Mouse (Mus musculus): ENCODE data around the gene Rabac1. TPM values are rescaled to one million over a fixed set of nuclear protein-coding genes. Genes with fewer than 3 reads are reported as not detected.

Rabac1 gene
- polyA plus RNA-seq, 1 experiment from 2014 or later = 101 TPM

DNA sequence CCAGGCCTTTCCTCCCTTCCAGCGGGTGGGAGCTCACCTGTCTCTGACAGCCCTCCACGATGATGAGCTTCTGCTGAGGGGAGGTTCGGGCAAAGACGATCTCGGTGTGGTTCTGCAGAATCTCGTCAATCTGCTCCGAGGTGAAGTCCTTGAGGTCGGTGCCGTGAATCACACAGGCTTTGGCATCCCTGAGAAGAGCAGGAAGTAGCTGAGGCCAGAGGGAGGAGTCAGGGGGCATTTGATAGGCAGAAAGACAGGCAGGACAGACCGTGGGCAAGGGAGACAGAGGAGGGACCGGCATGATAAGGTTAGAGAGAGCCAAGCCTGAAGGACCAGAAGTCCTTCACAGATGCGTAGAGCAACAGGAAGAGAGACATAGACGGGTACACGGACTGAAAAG, 15.4 kb upstream of the Rabac1 start:
- ATAC-seq (replicated peaks; ENCODE audit: low FRiP score) (no peak), DNase-seq (ENCODE audit: low spot score) (no peak)
- Histone ChIP-seq H3K27ac (ENCODE audit: low read depth, low read length) (no peak overlapping the region), H3K4me3 (ENCODE audit: low read depth, low read length) (no peak overlapping the region), H3K36me3 (ENCODE audit: control insufficient read depth, insufficient read depth, low read length) (no peaks in the 10 kb centered on the region), H3K4me1 (replicated peaks; ENCODE audit: control insufficient read depth, insufficient read depth, low read length) (no peaks in the 10 kb centered on the region), H3K9ac (ENCODE audit: low read depth, low read length) (no peak overlapping the region), H3K4me2 (no peak overlapping the region), H3K27me3 (replicated peaks; ENCODE audit: control insufficient read depth, insufficient read depth, low read length) (0 out of 2 replicates have a peak, but pooled peaks cover 3% of the 10 kb centered on the region), H3K9me3 (ENCODE audit: control insufficient read depth, low read length) (no peaks in the 10 kb centered on the region)
- 64% methylated on average over 14 of the region's 14 CpGs for WGBS

DNA sequence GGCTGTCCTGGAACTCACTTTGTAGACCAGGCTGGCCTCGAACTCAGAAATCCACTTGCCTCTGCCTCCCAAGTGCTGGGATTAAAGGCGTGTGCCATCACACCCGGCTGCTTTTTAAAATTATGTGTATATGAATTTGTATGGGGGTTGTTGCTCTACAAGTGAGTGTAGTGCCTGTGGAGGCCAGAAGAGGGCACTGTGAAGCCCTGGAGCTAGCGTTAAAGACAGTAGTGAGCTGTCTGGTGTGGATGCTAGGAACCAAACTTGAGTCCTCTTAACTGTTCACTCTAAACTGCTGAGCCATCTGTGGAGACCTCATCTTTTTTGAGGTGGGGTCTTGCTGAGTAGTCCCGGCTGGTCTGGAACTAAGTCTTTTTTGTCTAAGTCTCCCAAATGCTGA, 13.2 kb upstream of the Rabac1 start:
- no peak for DNase-seq (ENCODE audit: low spot score)
- Histone ChIP-seq H3K9ac (ENCODE audit: low read depth, low read length) (no peak overlapping the region), H3K9me3 (ENCODE audit: control insufficient read depth, low read length) (no peaks in the 10 kb centered on the region), H3K4me1 (replicated peaks; ENCODE audit: control insufficient read depth, insufficient read depth, low read length) (no peaks in the 10 kb centered on the region), H3K4me2 (no peak overlapping the region), H3K36me3 (ENCODE audit: control insufficient read depth, insufficient read depth, low read length) (no peaks in the 10 kb centered on the region), H3K27ac (ENCODE audit: low read depth, low read length) (no peak overlapping the region), H3K4me3 (ENCODE audit: low read depth, low read length) (no peak overlapping the region), H3K27me3 (replicated peaks; ENCODE audit: control insufficient read depth, insufficient read depth, low read length) (0 out of 2 replicates have a peak, but pooled peaks cover 3% of the 10 kb centered on the region)
- no peak for ATAC-seq (replicated peaks; ENCODE audit: low FRiP score)
- 60% methylated on average over 5 of the region's 5 CpGs for WGBS

DNA sequence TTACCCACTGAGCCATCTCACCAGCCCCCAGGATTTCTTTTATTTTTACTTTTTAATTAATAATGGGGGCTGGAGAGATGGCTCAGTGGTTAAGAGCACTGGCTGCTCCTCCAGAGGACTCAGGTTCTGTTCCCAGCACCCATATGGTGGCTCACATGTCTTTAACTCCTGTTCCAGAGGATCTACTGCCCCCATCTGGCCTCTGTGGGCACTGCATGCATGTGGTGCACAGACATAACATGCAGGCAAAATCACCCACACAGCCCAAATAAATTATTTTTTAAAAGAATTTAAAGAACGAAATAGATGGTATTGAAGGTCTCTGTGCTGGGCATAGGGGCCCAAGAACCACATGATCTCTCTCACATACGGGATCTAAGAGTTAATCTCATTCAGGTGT, 11.8 kb upstream of the Rabac1 start:
- H3K4me1 ChIP-seq (replicated peaks; ENCODE audit: control insufficient read depth, insufficient read depth, low read length) = no peaks in the 10 kb centered on the region
- DNase-seq (ENCODE audit: low spot score) (no peak), ATAC-seq (replicated peaks; ENCODE audit: low FRiP score) (no peak)
- H3K36me3 ChIP-seq (ENCODE audit: control insufficient read depth, insufficient read depth, low read length) = no peaks in the 10 kb centered on the region
- H3K9me3 ChIP-seq (ENCODE audit: control insufficient read depth, low read length) = no peaks in the 10 kb centered on the region
- no peaks in the 10 kb centered on the region for H3K27me3 ChIP-seq (replicated peaks; ENCODE audit: control insufficient read depth, insufficient read depth, low read length)
- WGBS = 80% methylated on average over 2 of the region's 2 CpGs
- H3K9ac ChIP-seq (ENCODE audit: low read depth, low read length) = no peak overlapping the region
- no peak overlapping the region for H3K4me2 ChIP-seq
- H3K4me3 ChIP-seq (ENCODE audit: low read depth, low read length) = no peak overlapping the region
- H3K27ac ChIP-seq (ENCODE audit: low read depth, low read length) = no peak overlapping the region

- H3K9ac ChIP-seq (ENCODE audit: low read depth, low read length) = no peak overlapping the region
- no peak for DNase-seq (ENCODE audit: low spot score)
- H3K4me3 ChIP-seq (ENCODE audit: low read depth, low read length) = no peak overlapping the region
- 79% methylated on average over 5 of the region's 5 CpGs for WGBS
- no peaks in the 10 kb centered on the region for H3K27me3 ChIP-seq (replicated peaks; ENCODE audit: control insufficient read depth, insufficient read depth, low read length)
- no peak overlapping the region for H3K27ac ChIP-seq (ENCODE audit: low read depth, low read length)
- H3K4me2 ChIP-seq = no peak overlapping the region
- no peak for ATAC-seq (replicated peaks; ENCODE audit: low FRiP score)
- no peaks in the 10 kb centered on the region for H3K36me3 ChIP-seq (ENCODE audit: control insufficient read depth, insufficient read depth, low read length)
- H3K9me3 ChIP-seq (ENCODE audit: control insufficient read depth, low read length) = no peaks in the 10 kb centered on the region
- H3K4me1 ChIP-seq (replicated peaks; ENCODE audit: control insufficient read depth, insufficient read depth, low read length) = no peaks in the 10 kb centered on the region
These were observed 10.8 kb upstream of the Rabac1 start for GRCm38 (mm10) chr7:24983396-24983795.

DNA sequence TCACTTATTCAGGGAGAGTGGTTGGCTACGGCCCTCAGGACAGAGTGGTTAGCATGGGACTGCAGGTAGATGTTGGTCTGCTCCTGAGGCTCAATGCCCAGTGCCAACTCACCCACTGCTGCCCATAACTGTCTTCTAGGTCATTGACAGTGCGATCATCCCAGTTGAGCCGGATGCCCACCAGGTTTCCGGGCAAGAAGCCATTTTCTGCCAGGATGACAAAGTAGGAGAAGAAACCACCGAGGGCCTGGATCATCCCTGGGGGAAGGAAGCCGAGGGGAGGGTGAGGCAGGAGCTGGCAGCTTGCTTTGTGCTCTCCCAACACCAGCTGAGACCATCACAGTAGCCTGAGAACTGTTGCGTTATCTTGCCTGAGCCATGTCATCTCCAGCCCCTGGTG, 7.9 kb upstream of the Rabac1 start:
- Histone ChIP-seq H3K4me1 (replicated peaks; ENCODE audit: control insufficient read depth, insufficient read depth, low read length) (no peaks in the 10 kb centered on the region), H3K4me2 (no peak overlapping the region), H3K4me3 (ENCODE audit: low read depth, low read length) (no peak overlapping the region), H3K9me3 (ENCODE audit: control insufficient read depth, low read length) (no peaks in the 10 kb centered on the region), H3K27ac (ENCODE audit: low read depth, low read length) (no peak overlapping the region), H3K36me3 (ENCODE audit: control insufficient read depth, insufficient read depth, low read length) (no peaks in the 10 kb centered on the region), H3K27me3 (replicated peaks; ENCODE audit: control insufficient read depth, insufficient read depth, low read length) (no peaks in the 10 kb centered on the region), H3K9ac (ENCODE audit: low read depth, low read length) (no peak overlapping the region)
- 78% methylated on average over 7 of the region's 7 CpGs for WGBS
- DNase-seq (ENCODE audit: low spot score) = no peak
- no peak for ATAC-seq (replicated peaks; ENCODE audit: low FRiP score)

DNA sequence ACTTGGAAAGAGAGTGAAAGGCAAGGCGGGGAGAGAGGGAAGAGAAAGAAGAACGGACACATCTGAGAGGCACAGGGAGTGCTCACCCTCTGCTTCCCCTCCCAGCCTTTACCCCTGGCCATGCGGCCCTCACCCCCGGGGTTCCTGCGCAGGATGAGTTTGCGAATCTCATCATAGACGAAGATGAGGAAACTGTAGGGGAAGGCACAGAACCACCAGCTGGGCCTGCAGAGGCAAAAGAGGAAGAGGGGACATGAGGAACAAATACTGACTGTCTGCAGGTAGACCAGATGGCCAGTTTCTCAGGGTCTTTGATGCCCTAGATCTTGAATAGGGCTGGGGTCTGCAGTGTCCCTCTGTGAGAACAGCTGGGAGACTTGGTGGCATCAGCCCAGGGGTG, 6.2 kb upstream of the Rabac1 start:
- no peak overlapping the region for H3K27ac ChIP-seq (ENCODE audit: low read depth, low read length)
- ATAC-seq (replicated peaks; ENCODE audit: low FRiP score) (no peak), DNase-seq (ENCODE audit: low spot score) (no peak)
- no peak overlapping the region for H3K9ac ChIP-seq (ENCODE audit: low read depth, low read length)
- no peaks in the 10 kb centered on the region for H3K36me3 ChIP-seq (ENCODE audit: control insufficient read depth, insufficient read depth, low read length)
- no peak overlapping the region for H3K4me2 ChIP-seq
- H3K4me1 ChIP-seq (replicated peaks; ENCODE audit: control insufficient read depth, insufficient read depth, low read length) = no peaks in the 10 kb centered on the region
- H3K4me3 ChIP-seq (ENCODE audit: low read depth, low read length) = no peak overlapping the region
- no peaks in the 10 kb centered on the region for H3K9me3 ChIP-seq (ENCODE audit: control insufficient read depth, low read length)
- 54% methylated on average over 7 of the region's 7 CpGs for WGBS
- no peaks in the 10 kb centered on the region for H3K27me3 ChIP-seq (replicated peaks; ENCODE audit: control insufficient read depth, insufficient read depth, low read length)

DNA sequence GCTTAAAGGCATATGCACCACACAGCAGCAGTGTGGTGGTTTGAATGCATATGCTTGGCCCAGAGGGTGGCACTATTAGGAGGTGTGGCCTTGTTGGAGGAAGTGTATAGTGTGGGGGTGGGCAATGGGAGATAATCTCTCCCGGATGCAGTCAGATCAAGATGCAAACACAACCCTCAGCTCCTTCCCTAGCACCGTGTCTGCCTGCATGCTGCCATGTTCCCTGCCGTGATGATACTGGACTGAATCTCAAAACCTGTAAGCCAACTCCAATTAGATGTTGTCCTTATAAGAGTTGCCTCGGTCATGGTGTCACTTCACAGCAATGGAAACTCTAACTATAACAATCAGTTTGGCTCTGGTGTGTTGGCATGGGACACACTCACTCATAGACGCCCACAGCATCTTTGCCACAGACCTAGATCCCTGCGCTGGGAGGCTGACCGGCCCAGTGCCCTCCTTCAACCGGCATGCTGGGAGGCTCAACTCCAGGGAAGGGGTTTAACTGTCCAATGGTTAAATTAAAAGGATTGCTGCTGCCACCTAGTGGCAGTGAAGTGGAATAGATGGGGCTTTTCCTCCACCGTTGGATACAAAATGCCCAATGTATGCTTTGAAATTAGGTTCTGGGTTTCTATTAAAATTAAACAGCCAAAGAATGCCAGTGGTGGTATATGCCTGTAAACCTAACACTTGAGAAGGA, 2.5 kb upstream of the Rabac1 start:
- H3K4me2 ChIP-seq = peak overlapping the region; percentile 15; the same call in 1 of the 2 replicates
- no peaks in the 10 kb centered on the region; the same call in 1 of the 2 replicates for H3K4me1 ChIP-seq (replicated peaks; ENCODE audit: control insufficient read depth, insufficient read depth, low read length)
- ATAC-seq (replicated peaks; ENCODE audit: low FRiP score) = no peak
- 21% methylated on average over 9 of the region's 9 CpGs for WGBS
- H3K9ac ChIP-seq (ENCODE audit: low read depth, low read length) = no peak overlapping the region
- no peaks in the 10 kb centered on the region for H3K36me3 ChIP-seq (ENCODE audit: control insufficient read depth, insufficient read depth, low read length)
- no peak overlapping the region for H3K4me3 ChIP-seq (ENCODE audit: low read depth, low read length)
- H3K9me3 ChIP-seq (ENCODE audit: control insufficient read depth, low read length) = no peaks in the 10 kb centered on the region
- DNase-seq (ENCODE audit: low spot score) = peak; percentile 38
- no peaks in the 10 kb centered on the region for H3K27me3 ChIP-seq (replicated peaks; ENCODE audit: control insufficient read depth, insufficient read depth, low read length)
- H3K27ac ChIP-seq (ENCODE audit: low read depth, low read length) = no peak overlapping the region

GRCm38 (mm10) chr7:24973902-24974301, 1.3 kb upstream of the Rabac1 start:
- Histone ChIP-seq H3K9ac (ENCODE audit: low read depth, low read length) (no peak overlapping the region), H3K4me1 (replicated peaks; ENCODE audit: control insufficient read depth, insufficient read depth, low read length) (no peaks in the 10 kb centered on the region; the same call in 1 of the 2 replicates), H3K36me3 (ENCODE audit: control insufficient read depth, insufficient read depth, low read length) (no peaks in the 10 kb centered on the region), H3K4me2 (no peak overlapping the region), H3K27me3 (replicated peaks; ENCODE audit: control insufficient read depth, insufficient read depth, low read length) (no peaks in the 10 kb centered on the region), H3K9me3 (ENCODE audit: control insufficient read depth, low read length) (no peaks in the 10 kb centered on the region), H3K27ac (ENCODE audit: low read depth, low read length) (no peak overlapping the region), H3K4me3 (ENCODE audit: low read depth, low read length) (no peak overlapping the region)
- no peak for ATAC-seq (replicated peaks; ENCODE audit: low FRiP score)
- no peak for DNase-seq (ENCODE audit: low spot score)
- WGBS = 73% methylated on average over 5 of the region's 5 CpGs

DNA sequence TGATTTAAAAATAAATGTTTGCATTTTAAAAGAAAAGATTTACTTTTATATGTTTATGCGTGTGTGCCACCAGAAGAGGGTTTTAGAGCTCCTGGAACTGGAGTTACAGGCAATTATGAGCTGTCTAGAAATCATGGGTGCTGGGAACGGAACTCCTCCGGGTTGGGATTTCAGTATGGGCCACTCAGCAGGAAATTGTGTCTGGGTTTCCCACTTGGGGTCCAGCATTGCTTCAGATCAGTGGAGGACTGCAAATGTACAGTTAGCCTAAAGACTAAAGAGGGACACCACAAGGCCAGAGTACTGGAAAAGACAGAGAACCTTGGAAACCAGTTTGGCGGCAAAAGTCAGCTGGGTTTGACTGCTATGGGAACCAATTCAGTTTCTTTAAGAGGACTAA, 654 bp upstream of the Rabac1 start:
- ATAC-seq (replicated peaks; ENCODE audit: low FRiP score) = no peak
- no peaks in the 10 kb centered on the region; the same call in 1 of the 2 replicates for H3K4me1 ChIP-seq (replicated peaks; ENCODE audit: control insufficient read depth, insufficient read depth, low read length)
- H3K27ac ChIP-seq (ENCODE audit: low read depth, low read length) = no peak overlapping the region
- DNase-seq (ENCODE audit: low spot score) = no peak
- no peaks in the 10 kb centered on the region for H3K9me3 ChIP-seq (ENCODE audit: control insufficient read depth, low read length)
- no peak overlapping the region for H3K4me3 ChIP-seq (ENCODE audit: low read depth, low read length)
- no peaks in the 10 kb centered on the region for H3K36me3 ChIP-seq (ENCODE audit: control insufficient read depth, insufficient read depth, low read length)
- peak overlapping the region; percentile 27; the same call in 1 of the 2 replicates for H3K9ac ChIP-seq (ENCODE audit: low read depth, low read length)
- H3K27me3 ChIP-seq (replicated peaks; ENCODE audit: control insufficient read depth, insufficient read depth, low read length) = no peaks in the 10 kb centered on the region
- 80% methylated on average over 4 of the region's 4 CpGs for WGBS
- peak overlapping the region; percentile 79; the same call in 1 of the 2 replicates for H3K4me2 ChIP-seq
